11 mouse cellular contexts compared by ENCODE assay signal in the genomic region with DNA sequence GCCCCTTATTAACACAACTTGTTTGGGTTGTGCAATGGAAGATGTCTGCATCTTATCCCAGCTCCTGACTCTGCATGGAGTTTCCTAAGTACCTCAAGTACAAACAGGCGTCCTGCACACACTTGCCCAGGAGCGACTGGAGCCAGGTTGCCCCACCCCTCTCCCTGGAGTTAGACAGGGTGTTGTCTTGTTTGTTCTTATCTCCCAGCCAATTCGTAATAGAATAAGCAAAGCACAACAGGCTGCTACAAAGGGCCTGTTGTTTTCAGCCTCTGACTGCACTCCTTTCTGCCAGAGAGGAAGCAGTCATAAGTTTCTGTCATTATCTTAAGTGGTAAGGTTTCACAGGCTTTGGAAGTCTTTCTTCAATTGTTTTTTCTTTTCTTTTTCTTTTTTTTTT.
A peak's percentile ranks its signal among the peaks of the same experiment; 100 is the strongest.
DNase-seq lines count a peak whose midpoint lies in the region; ATAC-seq lines count a peak whose summit lies in the region.
"Had no signal": no experiment of that assay in that cellular context is flagged by ENCODE, and none has a peak within 500 bp of the region (broad histone marks: within the 10 kb centered on the region; RNA-seq: fewer than 3 reads in every experiment).

No protein-coding gene starts in this region.

- no peak; the same call in 1 of the 2 replicates for ATAC-seq in limb, embryonic 15.5 days (ENCODE audit: insufficient number of reproducible peaks, low FRiP score, low TSS enrichment, low read depth)
- ATAC-seq in inflammation-experienced regulatory T-cells, adult 6 months: no peak
- ATAC-seq: CD4-positive, CD25-positive, alpha-beta regulatory T cell, adult 4 months had no signal

- H3K36me3 ChIP-seq in heart, embryonic 10.5 days: no peaks in the 10 kb centered on the region
- no peaks in the 10 kb centered on the region for H3K36me3 ChIP-seq in limb, embryonic 15.5 days

- DNase-seq in urinary bladder, postnatal 14 days (ENCODE audit: low spot score): peak; percentile 70
- DNase-seq in urinary bladder, adult 2 months (ENCODE audit: low spot score): no peak
- DNase-seq in heart, embryonic 10.5 days (ENCODE audit: low spot score): peak; percentile 73
- peak; percentile 35 for DNase-seq in testis, postnatal 14 days (ENCODE audit: low spot score)
- no peak for DNase-seq in thymus, postnatal 10 days (ENCODE audit: low spot score in 2 of 2)
- no peak for DNase-seq in left cerebral cortex, adult 8-10 months (ENCODE audit: low spot score in 2 of 2)
- DNase-seq: adrenal gland, adult 2 months; lung, embryonic 14.5 days had no signal

- peaks cover 18% of the 10 kb centered on the region for H3K4me1 ChIP-seq in heart, embryonic 10.5 days
- peaks cover 23% of the 10 kb centered on the region for H3K4me1 ChIP-seq in limb, embryonic 15.5 days

- H3K4me2 ChIP-seq in limb, embryonic 15.5 days: no peak overlapping the region
- H3K4me2 ChIP-seq: lung, embryonic 14.5 days had no signal

- H3K27ac ChIP-seq in heart, embryonic 10.5 days: no peak overlapping the region
- peak overlapping the region; percentile 47; the same call in 1 of the 2 replicates for H3K27ac ChIP-seq in limb, embryonic 15.5 days

- no peaks in the 10 kb centered on the region for H3K27me3 ChIP-seq in heart, embryonic 10.5 days (ENCODE audit: insufficient read depth, poor library complexity, severe bottlenecking)
- no peaks in the 10 kb centered on the region for H3K27me3 ChIP-seq in limb, embryonic 15.5 days

- no peak overlapping the region for H3K4me3 ChIP-seq in heart, embryonic 10.5 days
- no peak overlapping the region for H3K4me3 ChIP-seq in limb, embryonic 15.5 days

- H3K9ac ChIP-seq in limb, embryonic 15.5 days: no peak overlapping the region
- H3K9ac ChIP-seq: lung, embryonic 14.5 days had no signal

- 9% methylated on average over 3 of the region's 3 CpGs for WGBS in heart, embryonic 10.5 days
- 23% methylated on average over 3 of the region's 3 CpGs for WGBS in limb, embryonic 15.5 days

- H3K9me3 ChIP-seq in heart, embryonic 10.5 days: no peaks in the 10 kb centered on the region
- H3K9me3 ChIP-seq in limb, embryonic 15.5 days: no peaks in the 10 kb centered on the region

Comparison
In these comparisons a context has a peak if more than half of its experiments do, and no peak if none do; other contexts are left out.
1. DNase-seq: peak in urinary bladder, postnatal 14 days (single experiment), heart, embryonic 10.5 days (single experiment) and testis, postnatal 14 days (single experiment); none in urinary bladder, adult 2 months (single experiment), thymus, postnatal 10 days (0 of 2) and left cerebral cortex, adult 8-10 months (0 of 2).